Mouse (Mus musculus) E14TG2a.4 (cell line): ENCODE results near the gene Nkx2-3.

ENCODE experiments used
- CTCF ChIP-seq: conservative IDR thresholded peaks from 2 replicates; pipeline ENCODE4 v1.5.1; 2014; ENCODE audit warnings: low read length
- NANOG ChIP-seq: IDR thresholded peaks from 2 replicates; pipeline ENCODE4 v1.6.1; 2014; ENCODE audit warnings: borderline replicate concordance, low read length, mixed read lengths
- POU5F1 ChIP-seq: IDR thresholded peaks from 2 replicates; pipeline ENCODE4 v1.6.1; 2014; ENCODE audit warnings: low read length, borderline replicate concordance

GRCm38 (mm10) chr19:43641833-43642232 lies 29.7 kb downstream of the Nkx2-3 start:
- no peak for TF ChIP-seq CTCF
- TF ChIP-seq POU5F1 = no peak
- no peak for TF ChIP-seq NANOG
